Mouse (Mus musculus): ENCODE measurements around the gene Erg.
A peak's percentile ranks its signal among the peaks of the same experiment; 100 is the strongest.

Gene Erg

GRCm38 (mm10) chr16:95487606-95488351 lies 98.6 kb downstream of the Erg start:
- DNase-seq (ENCODE audit: low spot score in 2 of 2), result no peak

DNA sequence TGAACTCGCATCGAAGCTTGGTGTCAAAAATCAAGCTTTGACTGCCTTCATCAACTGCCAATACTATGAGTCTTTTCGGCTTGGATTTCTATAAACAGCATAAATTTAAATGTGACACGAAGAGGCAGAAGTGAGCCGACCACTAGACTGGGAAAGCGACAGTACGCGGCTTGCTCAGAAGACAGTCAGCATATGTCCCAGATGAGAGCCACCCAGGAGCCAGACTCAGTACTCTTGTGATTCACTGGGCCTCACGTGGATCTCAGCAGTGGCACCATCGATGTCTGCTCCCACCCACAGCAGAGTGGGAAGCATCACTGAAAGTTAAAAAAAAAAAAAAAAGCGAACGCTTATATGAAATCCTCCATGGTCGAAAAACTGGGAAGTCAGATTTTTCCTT lies 105.2 kb downstream of the Erg start:
- peak; percentile 39 to 60 for DNase-seq (ENCODE audit: low spot score in 2 of 2)

- DNase-seq (ENCODE audit: low spot score in 2 of 2), result no peak
Observed at GRCm38 (mm10) chr16:95478558-95478957, 107.8 kb downstream of the Erg start.

DNA sequence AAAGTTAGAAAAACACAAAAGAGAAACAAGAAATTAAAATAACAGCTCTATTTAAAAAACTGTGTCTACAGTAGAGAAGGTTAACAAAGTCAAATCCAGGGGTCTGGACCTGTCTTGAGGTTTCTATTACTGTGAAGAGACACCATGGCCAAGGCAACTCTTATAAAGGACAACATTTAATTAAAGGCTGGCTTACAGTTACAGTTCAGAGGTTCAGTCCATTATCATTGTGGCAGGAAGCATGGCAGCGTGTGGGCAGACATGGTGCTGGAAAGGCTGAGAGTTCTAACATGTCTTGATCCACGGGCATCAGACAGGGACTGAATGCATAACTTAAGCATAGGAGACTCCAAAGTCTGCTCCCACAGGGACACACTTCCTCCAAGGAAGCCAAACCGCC lies 111.4 kb downstream of the Erg start:
- DNase-seq (ENCODE audit: low spot score in 2 of 2), result no peak

DNA sequence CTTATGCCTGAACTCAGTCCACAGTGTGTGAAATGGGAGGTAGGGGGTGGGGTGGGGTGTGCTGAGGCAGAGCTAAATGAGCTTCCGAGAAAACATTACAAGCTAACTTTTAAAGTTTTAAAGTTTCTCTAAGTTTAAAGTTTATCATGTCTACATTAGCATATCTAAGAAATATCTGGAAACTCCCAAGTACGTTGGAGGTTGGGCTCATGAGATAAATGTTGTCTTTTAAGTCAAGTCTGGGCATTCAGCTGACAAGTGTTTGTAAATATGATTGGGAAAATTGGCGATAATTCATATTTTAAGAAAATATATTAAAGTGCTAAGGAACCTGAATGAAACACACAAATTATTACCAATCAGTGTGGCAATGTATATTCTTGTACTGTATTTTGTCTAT lies 112.4 kb downstream of the Erg start:
- no peak for DNase-seq (ENCODE audit: low spot score in 2 of 2)

DNA sequence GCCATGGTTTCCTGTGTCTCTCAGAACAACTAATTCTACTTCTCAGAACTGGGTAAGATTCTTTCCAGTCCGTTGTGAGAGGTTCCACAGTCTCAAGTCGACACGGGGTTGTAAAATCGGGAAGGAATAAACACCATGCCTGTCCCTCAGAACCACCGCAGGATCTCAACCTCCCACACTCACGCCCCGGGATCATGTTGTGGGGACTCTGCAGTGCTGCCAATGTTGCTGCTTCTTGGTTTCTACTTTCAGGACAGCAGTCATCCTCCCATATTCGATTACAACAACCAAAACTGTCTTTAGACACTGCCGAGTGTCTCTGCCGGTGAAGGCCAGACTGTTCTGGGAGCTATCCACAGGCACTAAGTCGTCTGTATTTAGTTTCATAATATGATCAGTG lies 113.6 kb downstream of the Erg start:
- DNase-seq (ENCODE audit: low spot score in 2 of 2), result no peak

DNA sequence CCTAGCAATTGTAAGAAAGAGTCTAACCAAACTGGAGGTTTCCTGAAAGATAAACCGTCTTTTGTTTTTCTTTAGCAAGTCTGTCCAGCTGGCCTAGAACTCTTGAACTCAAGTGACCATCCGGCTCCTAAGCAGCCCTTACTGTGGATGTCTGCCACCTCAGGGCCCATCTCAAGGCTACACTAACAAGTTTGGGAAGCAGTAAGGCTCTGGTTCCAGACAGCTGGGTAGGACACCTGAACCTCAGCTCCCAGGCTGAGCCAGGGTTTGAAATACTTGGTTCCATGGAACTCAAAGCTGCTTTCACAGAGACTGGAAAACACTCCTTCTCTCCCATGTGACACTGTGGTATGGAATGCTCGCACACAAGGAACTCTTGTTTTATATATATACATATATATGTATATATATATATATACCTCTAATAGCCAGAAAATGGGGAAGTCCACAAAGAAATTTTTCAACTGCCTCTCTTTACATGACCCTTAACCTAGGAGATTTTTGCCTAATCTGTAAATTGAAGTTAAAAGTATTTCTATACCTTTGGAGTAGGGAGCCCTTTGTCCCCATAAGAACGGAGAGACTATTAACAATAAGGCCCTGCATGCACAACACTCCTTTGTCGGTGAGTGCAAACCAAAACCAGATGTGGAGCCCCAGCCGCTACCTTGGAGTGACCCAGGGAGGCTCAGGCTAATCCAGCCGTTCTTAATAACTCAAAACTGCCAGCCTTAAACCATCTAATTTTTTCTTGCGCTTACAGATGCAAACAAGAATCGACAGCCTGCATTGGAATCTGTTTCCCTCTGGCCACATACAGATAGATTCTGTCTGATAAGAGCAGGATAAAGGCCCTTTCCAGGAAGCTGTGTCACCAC lies 116.9 kb downstream of the Erg start:
- DNase-seq (ENCODE audit: low spot score in 2 of 2), result no peak

DNA sequence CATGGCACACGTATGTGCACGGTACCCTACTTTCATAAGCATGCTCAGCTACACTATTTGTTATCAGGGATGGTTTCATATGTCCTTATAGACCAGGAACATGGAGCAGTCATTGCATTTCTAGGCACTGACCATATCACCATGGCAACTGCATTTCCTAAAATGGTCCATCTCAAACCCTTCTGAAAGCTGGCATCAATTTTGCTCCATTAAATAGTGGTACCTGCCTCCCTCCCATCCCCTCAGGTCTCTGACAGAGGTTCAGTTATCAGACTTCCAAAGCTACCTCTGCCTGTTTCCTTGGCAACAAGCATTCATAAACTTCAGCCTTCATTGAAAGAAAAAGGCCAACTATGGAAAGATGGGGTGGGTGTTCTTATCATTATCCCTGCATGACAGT lies 118.5 kb downstream of the Erg start:
- DNase-seq (ENCODE audit: low spot score in 2 of 2), result no peak

- peak; percentile 38 to 50 for DNase-seq (ENCODE audit: low spot score in 2 of 2)
Observed at GRCm38 (mm10) chr16:95466548-95466947, 119.8 kb downstream of the Erg start.

- no peak for DNase-seq (ENCODE audit: low spot score in 2 of 2)
Observed at GRCm38 (mm10) chr16:95464609-95465008, 121.8 kb downstream of the Erg start.

DNA sequence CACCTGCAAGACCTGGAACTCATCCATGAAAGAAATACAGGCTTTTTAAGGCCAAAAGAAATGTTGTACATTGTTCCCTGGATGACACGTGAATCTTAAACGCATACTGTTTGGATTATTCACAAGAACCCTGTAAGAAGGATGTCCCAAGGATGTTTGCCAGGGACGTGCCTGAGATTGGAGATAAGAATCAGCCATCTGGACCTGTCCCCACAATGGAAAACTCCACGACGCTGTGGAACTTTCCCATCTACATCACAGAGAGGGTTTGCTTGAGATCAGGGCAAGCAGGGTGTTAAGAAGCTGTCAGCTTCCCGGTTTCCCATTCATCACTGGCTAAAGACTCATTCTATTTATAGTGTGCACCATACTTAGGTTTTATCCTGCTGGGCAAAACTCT lies 122.6 kb downstream of the Erg start:
- no peak for DNase-seq (ENCODE audit: low spot score in 2 of 2)

- DNase-seq (ENCODE audit: low spot score in 2 of 2), result no peak
Observed at GRCm38 (mm10) chr16:95461941-95462340, 124.5 kb downstream of the Erg start.

GRCm38 (mm10) chr16:95460336-95460735 lies 126.1 kb downstream of the Erg start:
- no peak for DNase-seq (ENCODE audit: low spot score in 2 of 2)

- no peak for DNase-seq (ENCODE audit: low spot score in 2 of 2)
Observed at GRCm38 (mm10) chr16:95459325-95459691, 127.1 kb downstream of the Erg start.

DNA sequence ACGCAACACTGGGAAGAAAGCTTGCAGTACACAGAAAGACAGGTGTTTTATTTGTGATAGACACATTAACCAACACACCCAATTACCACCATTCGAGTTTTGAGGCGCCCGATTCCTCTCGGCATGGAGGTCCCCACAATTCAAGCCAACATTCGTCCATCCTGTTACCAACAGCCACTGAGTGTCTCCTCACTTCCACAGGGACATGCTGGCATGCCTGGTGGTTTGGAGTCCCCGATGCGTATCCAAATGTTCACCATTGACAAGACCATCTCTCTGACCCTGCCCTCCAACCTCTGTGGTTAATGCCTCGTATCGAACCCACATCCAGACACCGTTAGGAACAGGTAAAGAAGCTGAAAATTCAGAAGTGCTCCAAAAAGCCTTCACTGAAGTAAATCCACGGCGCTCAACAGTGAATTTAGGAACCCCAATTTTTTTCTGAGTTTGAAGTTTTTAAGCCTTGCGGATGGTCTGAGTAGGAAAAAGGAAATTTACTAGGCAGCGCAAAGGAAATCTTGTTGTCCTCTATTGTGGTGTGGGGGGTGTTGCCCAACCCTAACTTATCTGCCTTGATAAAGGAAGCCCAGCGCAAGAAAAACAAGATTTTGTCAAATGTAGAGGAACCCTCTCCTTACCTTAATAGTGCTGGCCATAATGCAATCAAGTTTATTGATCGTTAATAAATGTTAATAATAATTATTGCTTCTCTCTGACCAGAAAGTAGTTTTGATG lies 127.6 kb downstream of the Erg start:
- DNase-seq (ENCODE audit: low spot score in 2 of 2), result no peak

GRCm38 (mm10) chr16:95457006-95457405 lies 129.4 kb downstream of the Erg start:
- DNase-seq (ENCODE audit: low spot score in 2 of 2), result no peak

- DNase-seq (ENCODE audit: low spot score in 2 of 2), result no peak
Observed at GRCm38 (mm10) chr16:95455896-95456295, 130.5 kb downstream of the Erg start.

- no peak for DNase-seq (ENCODE audit: low spot score in 2 of 2)
Observed at GRCm38 (mm10) chr16:95455461-95455860, 130.9 kb downstream of the Erg start.

DNA sequence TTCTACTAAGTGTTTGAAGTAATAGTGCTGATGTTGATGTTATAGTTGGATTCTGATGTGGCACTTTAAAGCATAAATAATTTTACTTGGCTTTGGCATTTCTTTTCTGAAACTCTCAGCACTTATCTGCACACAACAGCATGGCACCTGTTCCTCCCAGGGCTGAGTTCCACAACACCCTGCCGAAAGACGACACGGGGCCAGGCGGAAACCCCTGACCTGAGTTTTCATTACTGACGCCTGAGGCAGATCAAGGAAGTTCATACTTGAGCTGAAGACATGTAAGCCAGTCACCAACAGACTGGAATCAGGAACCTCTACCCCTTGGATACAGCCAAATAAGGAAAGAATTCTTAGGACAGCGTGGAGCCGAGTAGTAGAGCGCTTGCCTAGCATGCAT lies 134.0 kb downstream of the Erg start:
- no peak for DNase-seq (ENCODE audit: low spot score in 2 of 2)

DNA sequence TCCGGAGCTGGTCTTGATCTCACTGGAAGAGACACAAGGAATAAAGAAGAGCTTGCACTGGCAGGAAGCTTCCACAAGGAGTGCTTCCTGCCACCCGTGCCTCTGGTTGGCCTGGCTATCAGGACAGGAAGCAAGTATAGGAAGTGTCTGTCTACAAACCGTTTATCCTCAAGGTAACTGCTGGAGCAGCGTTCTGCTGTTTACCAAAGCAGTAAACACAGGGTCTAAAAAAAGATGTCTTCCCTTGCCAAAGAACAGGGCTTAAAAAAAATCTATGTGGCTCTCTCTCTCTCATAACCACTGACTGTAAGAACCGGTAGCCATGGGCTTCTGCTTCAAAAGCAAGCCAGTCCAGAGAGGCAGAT lies 137.1 kb downstream of the Erg start:
- DNase-seq (ENCODE audit: low spot score in 2 of 2), result no peak

DNA sequence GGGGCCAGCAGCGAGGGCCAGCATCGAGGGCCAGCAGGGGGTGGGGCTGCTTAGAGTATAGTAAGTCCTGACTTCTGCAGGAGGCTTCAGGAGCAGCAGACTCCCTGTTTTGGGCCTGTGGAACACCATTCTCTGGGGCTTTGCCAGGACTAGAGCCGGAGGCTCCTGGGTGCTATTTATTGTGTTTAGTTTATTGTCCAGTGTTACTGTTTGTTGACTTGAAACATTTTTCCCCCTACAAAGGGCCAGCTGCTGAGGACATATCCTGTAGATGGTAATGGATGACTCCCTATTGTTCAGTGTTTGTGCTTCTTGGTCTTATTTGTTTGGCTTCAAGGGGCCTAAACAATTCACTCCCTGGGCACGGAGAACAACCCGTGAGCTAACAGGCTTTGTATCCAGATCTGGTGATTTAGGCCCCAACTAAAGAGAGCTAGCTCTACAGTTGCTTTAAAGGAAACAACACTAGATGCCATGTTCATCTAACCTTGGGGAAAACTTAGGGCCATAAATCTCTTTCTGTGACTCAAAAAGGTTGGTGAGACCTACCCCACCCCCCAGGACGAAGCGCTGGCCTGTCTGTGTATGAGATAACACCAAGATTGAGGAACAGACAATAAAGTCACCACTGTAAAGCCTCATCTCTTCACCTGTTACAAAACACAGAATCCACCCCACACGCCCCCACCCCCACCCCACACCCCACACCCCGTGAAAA lies 137.6 kb downstream of the Erg start:
- no peak for DNase-seq (ENCODE audit: low spot score in 2 of 2)

GRCm38 (mm10) chr16:95447896-95448295 lies 138.5 kb downstream of the Erg start:
- DNase-seq (ENCODE audit: low spot score in 2 of 2), result no peak
